Mouse (Mus musculus): ENCODE data around the gene Med9.

- no peak for TF ChIP-seq CTCF (IDR thresholded peaks at IDR 0.05; ENCODE audit: low read depth)
- TF ChIP-seq EP300 (IDR thresholded peaks at IDR 0.05; ENCODE audit: low read depth) = no peak
Observed at GRCm38 (mm10) chr11:59941391-59941790, 6.6 kb upstream of the Med9 start.

Measured in liver, embryonic 14.5 days (tissue).